Mouse (Mus musculus) embryo, embryonic 9.5 days (tissue): ENCODE results near the gene Ren1.

ENCODE experiments used
- DNase-seq: peaks from one replicate; pipeline ENCODE4 v3.0.0-alpha.2; 2017; ENCODE audit errors: extremely low spot score

Gene Ren1

DNA sequence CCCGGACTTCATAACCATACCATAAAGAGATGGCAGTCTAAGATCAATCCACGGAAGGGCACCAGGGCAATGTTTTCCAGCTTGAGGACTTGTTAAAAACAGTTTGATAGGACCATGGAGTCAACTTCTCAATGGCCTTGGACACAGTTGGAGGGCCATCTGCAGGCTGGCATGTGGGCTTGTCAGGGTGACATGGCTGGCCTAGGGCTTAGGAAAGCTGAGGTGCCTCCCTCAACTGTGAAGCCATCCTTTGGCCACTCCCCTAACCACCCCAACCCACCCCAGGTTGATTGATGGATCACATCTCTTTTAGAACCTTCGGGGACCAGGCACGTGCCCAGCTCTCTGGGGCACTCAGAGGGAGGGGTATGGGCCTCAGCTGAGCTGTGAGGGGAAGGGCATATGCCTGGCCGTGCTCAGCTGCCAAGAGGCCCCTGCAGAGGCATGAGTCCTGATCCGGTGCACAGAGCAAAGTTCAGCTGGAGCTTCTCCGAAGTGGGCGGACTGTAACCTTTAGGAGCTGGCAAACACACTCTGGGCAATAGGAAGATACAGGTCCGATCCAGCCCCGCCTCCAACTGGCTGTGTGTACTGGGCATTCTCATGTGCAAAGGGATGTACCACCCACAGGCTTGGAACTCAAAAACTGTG, 25.5 kb downstream of the Ren1 start:
- DNase-seq, result no peak

DNA sequence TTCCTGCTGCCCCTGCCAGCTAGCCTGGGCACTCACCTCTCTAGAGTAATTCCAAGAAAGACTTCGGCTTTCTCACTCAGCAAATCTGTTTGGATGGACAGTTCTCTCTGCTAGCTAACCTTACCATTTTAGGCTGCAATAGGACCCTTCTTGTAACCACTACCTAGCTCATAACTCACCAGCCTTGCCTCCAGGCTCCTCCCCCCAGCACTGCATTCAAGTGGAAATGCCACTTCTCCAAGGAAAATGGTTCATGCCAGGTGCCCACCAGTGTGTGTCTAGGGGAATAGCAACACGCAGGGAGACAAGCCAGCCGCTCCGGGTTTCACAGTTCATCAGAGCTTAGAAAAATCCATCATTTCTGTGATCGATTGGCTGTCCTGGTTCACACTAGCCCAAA, 27.2 kb downstream of the Ren1 start:
- no peak for DNase-seq

DNA sequence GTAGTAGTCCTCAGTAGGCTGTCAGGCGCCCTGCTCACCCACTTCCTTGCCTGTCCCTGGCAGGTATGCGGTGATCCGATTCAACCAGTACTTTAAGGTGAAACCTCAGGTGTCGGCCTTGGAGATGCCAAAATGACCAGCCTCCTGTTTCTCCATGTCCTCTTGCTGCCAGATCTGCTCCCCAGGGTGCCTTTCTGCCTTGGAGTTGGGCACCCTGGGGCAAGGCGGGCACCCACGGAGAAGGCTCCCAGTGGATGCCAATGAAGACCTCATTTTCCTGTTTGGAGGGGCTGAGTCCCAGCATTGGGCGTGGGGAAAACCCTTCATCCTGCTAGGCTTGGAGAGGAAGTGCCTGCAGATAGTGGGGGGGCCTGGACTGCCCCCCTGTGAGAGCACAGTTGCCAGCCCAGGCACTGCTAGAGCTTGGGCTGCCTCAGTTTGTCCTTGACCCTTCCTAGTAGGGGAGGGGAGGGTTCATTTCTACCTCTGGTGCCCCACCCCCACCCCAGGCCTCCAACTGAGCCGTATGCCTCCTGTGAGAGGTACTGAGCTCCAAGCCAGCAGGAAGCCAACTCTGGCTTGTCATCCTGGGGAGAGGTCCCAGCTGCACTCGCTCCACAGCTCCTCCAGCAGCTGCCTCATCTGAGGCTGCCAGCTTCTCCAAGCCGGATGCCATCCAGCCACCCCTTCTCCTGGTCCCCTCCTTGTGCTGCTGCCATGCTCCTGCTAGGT, 29.1 kb downstream of the Ren1 start:
- no peak for DNase-seq

DNA sequence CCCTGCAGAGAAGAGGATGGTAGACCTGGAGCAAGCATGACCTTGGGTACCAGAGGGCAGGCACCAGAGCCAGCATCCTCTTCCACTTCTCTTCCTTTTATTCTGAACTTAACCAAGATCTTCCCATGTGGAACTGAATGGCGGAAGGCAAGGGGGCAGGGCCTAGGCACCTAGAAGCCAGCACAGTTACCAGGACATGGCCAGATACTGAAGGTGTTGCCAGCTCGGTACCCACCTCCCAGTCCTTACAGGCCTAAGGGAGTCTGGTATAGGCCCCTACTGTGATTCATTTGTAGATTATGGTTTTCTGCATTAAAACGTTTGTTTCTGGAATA, 29.6 kb downstream of the Ren1 start:
- DNase-seq, result no peak

DNA sequence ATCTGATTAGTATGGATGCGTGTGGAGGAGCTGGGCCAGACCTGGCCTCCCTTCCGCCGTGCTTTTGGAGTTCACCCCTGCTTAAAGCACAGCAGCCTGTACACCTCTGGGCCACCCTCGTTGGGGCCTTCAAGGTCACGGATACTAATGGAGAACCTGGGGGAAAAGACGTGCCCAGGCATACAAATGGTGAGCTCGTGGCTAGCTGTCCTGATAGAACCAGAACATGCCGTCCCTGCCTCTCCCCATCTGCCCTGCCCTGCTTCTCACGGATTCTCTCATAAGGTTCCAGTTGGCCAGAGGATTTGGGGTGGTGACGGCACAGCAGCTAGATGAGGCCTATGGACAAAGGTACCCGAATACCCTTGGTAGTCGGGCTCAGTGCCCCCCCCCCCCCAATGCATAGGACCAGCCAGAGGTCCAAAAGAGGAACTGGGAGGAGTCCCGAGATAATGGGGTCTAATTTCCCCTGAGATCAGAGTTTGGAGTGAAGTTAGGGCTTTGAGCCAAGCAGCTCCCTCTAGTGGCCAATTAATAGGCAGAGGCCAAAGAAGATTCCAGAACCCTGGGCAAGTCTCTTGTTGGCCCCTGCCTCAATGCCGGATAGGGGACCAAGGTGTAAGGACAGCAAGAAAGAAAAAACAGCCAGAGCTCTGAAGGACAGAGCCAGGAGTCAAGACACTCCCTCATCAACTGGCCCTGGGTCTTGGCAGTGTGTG, 30.2 kb downstream of the Ren1 start:
- no peak for DNase-seq

DNA sequence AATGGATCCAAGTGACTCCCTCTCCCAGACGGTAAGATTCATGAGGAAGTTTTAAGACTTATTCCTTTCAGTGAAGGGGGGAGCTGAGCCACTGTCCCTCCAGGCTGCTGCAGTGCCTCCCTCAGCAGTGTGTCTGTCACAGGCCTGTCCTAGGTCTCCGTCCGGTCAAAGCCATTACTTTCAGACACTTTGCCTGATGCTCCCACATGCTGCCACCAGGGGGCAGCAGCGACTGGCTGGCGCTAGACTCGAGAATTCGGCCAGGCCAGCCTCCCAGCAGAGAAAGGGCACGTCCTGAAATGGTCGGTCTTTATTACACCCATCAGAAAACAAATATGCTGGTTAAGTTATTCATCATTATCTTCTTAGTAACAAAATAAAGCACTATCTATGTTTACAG, 31.7 kb downstream of the Ren1 start:
- DNase-seq, result peak; percentile 87

DNA sequence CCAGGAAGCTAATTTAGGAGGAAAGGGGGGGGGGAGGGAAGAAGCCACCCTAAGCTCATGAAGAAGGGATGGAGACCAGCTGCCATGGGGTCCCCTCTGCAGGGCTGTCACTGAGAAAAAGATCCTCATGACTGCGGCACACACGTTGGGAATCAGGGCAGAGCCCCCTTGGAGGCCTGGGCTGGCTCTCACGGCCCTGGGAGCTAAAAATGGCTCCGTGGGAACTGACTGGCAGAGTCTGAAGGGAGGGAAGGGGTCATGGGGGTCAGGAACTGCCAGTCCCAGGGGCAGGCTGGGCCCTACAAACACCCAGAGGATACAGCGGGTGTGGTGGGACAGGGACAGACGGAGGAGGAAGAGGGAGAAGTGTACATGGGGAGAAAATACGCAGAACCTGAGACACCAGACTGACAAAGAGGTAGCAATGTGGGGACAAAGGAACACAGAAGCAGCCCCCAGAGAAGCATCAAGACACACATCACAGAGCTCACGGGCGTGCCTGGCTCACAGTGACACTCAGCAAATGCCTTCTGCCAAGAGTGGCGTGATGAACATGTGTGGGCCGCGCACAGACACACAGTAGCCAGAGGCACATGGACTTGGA, 32.3 kb downstream of the Ren1 start:
- no peak for DNase-seq

DNA sequence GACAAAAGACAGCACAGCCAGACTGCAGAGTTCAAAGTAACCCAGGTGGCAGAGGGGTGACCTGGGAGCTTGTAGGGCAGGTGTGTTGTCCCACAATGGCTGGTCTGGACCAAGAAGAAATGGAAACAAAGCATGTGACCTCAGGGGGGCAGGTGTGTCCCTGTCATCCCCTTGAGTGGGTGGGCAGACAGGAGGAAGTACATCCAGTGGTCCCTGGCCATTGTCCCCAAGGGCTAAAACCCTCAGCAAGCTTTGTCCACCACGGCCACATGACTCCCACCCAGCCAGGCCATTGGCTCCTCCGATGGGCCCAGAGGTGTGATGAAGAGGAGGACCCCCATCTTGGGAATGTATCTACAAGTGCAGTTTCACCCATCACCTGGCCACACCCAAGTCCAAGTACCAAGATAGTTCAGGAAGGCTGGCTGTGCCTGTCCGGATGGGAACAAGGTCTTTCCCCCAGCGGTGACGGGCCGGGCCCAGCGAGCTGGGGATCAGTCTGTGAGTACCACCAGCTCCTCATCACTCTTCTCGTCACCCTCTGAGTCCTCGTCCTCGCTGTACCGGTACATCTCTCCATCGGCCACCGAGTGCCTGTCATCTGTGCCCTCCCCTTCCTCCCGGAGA, 33.0 kb downstream of the Ren1 start:
- no peak for DNase-seq

DNA sequence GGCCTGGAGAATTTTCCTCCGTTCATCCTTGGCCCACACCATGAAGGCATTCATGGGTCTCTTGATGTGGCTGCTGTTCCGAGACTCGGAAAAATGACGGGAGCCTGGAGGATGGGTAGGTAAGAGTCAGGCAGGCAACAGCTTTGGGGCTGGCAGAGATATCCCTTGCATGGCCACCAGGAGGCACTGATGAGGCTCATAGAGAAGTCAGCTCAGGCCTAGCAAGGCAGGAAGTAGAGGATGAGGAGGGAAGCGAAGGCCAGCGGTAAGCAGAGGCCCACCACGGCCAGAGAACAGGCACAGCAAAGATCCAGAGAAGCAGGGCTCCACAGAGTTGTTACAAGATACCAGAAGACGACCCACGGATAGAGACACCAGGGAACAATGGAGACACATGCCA, 35.2 kb downstream of the Ren1 start:
- DNase-seq, result peak; percentile 80

DNA sequence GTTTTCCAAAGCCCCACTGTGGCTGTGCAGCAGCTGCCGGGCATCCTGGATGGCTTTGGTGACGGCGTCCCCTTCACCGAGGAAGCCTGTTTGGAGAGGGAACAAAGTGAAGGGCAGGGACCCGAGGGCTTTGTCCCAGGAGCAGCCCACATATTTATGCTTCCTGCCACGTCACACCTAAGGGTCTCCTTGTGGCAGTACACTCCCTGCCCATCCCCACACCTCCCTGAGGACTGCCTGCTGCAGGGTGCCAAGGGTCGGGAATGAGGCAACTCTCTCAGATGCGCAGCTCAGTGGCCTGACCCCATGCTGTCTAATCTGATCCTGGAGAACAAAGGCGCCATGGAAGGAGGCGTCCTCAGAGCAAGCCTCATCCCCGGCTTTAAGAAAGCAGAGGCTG, 35.9 kb downstream of the Ren1 start:
- DNase-seq, result no peak

DNA sequence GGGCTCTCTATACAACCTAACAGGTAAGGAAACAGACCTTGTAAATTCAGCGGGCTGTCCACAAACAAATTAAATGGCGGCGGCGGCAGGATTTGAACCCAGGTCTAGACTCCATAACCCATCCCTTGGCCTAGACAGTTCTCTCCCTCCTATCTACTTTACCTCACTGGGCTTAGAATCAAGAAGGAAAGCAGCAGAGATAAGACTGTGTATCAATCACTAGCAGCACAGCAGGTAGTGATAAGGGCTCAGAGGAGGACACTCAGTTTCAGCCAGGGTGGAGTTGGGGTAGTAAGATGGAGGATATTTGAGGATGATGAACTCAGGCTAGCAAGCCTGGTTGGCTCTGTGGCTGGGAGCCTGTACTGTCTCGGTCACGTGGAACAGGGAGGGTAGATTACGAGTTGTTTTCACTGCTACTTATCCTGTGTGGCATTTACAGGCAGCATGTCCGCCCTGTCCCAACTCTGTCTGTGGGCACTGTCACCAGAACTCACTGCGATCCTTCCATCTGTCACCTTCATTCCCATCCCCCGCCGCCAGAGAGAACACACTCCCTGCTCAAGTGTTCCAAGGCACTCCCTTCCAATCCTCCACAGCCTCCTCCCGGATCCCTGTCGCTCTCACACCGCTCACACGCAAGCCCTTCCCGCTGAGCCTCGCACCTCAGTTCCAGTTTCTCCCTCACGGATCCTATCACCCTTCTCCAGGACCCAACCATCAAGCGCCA, 37.4 kb downstream of the Ren1 start:
- no peak for DNase-seq

DNA sequence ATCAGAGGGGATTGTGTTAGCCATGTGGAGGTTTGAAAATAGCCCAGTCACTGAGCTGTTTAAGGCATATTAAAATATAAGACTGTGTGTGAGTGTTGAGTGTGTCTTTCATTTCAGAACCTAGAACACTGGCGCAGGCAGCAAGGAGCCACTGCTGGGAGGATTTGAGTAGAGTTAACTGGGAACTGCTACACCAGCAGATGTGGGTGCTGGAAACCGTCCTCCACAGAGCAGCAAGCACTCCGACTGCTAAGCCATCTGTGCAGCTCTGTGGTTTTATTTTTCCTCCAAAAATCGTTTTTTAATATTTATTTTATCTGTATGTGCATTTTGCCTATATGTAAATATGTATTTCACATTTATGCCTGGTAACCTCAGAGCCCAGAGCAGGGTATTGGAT, 44.4 kb downstream of the Ren1 start:
- no peak for DNase-seq

DNA sequence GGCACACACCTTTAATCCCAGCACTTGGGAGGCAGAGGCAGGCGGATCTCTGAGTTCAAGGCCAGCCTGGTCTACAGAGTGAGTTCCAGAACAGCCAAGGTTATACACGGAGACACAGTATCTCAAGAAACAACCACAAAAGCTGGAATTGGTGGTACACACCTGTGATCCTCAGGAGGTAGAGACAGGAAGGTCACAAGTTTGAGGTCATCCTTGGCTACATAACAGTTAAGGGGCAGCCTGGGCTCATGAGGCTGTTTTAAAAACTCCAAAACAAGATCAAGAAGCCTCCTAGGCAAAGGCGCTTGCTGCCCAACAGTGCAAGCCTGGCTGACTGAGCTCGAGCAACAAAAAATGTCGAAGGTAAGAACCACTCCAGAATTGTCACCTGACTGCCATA, 46.4 kb downstream of the Ren1 start:
- DNase-seq, result no peak

DNA sequence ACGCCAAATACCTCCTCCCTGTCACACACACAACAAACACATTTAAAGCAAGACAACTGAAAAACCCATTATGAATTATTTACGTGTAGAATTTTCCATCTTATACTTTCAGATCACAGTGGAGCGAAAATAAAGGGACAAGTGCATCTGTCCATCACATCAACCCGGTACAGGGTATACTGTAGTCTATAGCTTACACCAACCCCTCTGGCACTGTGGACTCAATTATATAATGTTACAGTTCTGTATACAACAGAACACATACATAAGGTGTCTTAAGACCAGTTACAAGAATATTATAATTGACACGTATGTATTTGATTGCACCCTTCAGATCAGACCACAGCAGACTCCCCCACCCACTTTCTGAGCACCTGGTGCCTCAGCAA, 46.8 kb downstream of the Ren1 start:
- DNase-seq, result no peak

DNA sequence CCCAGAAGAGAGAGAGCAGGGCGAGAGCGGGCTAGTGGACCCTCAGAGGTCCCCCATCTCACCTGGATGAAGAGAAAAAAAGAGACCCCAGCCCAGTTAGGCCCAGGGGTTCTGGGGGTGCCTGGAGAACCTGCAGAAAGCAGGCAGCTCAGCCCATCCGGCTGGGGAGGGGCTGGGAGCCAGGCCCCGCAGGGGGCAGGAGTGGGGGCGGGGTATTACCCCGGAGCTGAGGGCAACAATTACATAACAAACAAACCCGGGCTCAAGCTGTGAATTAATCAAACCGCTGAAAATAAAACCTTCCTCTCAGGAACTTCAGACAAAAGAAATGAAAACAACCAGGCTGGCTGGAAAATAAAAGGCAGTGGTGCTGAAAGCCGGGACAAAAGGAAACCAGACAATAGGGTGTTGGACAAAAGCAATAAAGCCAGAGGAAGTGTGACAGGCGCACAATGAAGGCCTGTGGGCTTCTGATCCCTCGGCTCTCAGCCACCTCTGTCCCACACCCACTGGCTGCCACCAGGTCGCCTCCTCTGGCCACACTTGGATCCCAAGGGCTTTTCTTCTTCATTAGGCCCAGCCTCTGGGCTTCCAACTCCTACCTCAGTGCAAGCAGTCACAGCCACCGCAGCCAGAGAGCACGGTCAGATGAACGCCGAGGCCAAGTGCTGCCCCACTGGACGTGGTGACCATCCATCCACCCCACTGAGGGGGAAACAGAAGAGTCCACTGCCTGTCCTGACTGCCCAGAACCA, 47.4 kb downstream of the Ren1 start:
- DNase-seq, result peak; percentile 76

DNA sequence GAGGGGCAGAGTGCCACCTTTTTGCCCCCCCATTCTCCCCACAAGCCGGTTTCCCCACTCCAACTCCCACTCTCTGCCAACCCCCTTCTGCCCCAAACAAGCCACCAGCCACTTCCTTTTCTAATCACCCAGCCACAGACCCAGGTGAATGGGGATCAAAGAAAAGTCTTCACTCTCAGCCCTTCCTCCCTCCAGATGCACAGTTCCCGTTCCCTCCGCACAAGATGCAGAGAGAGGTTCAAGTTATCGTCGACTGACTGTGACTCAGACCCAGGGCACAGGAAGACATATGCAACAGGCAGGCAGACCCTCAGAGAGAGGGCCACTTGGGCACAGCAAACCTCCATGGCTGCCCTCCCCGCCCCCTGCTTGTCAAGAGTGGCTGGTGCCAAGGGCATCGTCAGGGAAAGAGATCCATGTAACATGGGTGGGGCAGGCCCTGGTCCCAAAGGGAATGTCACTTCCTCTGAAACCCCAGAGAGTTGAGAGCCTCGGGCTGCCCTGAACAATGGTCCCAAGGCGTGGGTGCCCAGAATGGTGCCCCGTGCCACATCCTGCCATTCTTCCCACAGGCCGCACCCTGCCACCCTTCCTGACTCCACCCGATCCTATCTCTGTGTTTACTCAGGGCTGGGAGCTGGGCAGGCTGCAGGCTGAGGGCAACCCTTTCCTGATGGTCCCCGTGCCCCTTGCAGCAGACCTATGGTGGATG, 49.9 kb downstream of the Ren1 start:
- DNase-seq, result no peak

DNA sequence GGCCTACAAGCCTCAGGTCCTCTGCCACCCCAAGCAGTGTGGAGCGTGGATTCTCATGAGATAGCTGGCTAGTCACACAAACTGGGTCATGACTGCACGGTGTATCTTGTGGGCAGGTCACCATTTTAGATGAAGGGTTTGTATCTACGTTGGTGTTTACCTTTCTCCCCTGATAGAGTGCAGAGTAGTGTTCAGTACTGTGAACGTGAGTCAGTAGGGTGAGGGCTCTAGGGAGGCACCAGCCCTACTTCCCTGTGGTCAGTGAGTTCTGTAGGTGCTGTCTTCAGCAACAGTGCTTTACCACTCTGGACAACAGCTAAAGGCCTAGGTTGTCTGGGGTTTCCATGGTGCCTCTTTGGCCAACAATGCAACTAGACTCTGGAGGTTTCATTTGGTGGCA, 53.7 kb downstream of the Ren1 start:
- no peak for DNase-seq

DNA sequence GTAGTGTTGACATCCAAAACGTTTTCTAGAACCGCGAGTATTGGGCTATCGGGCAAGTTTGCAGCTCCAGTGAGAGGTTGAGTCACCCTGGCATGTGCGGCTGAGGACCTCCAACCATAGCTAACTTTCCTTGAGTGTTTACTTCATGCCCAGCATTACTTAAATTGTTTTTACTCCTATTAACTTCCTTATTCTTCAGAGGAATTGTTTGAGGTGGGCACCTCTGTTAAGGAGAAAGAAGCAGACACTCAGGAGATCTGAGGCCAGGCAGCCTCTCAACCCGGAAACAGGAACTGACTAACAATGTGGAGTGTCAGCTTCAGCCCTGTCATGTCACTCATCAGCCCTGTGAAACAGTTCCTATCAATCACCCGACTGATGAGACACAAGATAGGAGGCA, 56.3 kb downstream of the Ren1 start:
- no peak for DNase-seq

DNA sequence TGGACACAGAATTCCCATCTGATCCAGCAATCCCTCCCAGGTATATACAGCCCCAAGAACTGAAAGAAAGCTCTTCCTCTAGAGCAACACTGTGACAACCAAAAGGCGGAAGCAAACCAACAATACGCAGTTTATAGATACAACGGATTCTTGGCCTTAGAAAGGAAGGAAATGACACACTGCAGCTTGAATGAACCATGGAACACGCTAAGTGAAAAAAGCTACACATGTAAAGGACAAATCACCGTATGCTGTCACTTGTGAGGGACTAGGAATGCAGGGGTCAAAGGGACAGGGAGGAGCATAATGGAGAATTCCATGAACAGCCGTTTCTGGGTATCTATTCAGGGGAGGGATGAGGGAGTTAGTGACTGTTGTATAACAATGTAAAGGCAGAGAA, 57.1 kb downstream of the Ren1 start:
- no peak for DNase-seq

DNA sequence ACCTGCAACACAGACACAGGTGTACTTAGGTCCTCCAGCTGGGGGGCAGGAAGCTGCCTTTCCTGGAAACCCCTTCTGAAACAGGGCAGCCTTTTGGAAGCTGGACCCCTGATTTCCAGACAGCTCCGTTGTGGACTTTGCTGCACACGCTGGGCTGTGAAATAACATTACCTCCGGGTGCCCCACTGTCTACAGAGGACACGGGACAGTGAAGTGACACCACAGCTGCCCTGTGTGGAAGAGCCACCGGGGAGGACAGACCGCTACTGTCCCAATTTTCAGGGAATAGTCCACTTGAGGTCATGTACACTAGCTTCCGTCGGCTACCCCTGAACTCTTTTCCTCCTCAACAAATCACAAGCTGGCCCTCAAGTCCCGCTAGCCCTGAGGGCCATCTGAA, 58.0 kb downstream of the Ren1 start:
- DNase-seq, result no peak
